Mouse (Mus musculus) frontal cortex, postnatal 25 days (tissue): ENCODE results near the gene Pfkl.
"Not testable (repeated sequence)": the region's sequence is repeated elsewhere in the genome, so short reads cannot be mapped to it uniquely, and the experiment has no call there.

Experiments used
- DNase-seq, 2 experiments: peaks; one replicate each; pipeline ENCODE4 v3.0.0; 2022; ENCODE audit warnings: low spot score in 2 of 2

The Pfkl gene

DNA sequence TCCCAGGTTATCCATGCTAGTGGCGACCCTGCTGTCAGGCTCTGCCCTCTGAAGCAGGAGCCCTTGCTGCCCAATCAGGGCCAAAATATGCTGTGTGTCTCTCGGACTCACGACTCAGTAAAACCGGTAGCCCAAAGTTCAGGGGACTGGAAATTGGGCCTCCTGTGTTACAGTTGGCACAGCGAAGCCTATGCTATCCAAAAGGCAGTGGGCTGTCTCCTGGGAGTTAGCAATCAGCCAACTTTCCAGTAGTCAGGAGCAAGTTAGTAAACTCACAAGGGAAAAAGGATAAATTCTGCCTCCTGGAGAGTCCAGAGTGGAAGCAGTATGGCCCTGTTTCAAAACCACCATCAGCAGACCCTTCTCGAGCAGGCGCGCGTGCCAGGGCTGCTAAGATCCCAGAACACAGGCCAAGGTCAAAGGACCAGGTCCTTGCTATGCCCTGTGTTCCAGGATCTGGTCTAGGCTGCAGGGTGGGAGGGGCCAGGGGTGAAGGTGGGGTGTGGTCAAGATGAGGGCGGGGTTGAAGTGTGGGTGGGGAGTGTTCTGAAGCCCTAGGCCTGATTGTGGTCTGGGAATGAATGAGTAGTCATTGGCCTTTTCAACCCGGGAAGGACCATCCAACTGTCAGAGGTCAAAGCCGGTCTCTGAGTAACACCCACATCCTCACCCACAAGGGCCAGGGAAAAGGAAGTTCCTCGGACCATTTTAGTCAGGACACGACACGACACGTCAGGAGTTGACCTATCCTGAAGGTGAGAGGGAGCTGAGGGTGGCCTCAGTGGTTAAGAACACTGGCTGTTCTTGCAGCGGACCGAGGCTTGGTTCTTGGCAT is 3.0 kb upstream of the Pfkl start:
- DNase-seq: no peak

DNA sequence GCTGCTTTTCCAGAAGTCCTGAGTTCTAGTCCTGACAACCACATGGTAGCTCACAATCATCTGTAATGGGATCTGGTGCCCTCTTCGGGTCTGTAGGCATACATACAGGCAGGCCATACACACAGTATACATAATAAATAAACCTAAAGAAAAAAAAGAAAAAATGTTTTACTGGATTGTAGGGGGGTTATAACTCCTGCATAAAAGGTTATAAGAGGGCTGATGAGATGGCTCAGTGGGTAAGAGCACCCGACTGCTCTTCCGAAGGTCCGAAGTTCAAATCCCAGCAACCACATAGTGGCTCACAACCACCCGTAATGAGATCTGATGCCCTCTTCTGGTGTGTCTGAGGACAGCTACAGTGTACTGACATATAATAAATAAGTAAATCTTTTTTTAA is 1.2 kb upstream of the Pfkl start:
- not testable (repeated sequence) for DNase-seq

DNA sequence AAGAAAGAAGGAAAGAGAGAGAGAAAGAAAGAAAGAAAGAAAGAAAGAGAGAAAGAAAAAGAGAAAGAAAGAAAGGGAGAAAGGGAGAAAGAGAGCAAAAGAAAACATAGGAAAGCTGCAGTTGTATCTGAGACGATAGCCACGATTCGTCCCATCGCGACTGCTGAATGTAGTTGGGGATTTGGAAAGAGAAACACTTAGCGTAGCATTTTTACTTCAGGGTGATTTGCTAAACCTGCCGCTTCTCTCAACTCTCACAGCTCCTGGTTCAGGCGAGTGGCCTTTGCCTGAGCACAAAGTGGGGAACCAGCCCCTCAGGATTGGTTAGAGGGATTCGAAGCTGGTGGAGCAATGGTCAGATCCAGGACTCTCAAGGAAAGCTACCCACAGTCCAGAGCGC is 452 bp upstream of the Pfkl start:
- no peak for DNase-seq

DNA sequence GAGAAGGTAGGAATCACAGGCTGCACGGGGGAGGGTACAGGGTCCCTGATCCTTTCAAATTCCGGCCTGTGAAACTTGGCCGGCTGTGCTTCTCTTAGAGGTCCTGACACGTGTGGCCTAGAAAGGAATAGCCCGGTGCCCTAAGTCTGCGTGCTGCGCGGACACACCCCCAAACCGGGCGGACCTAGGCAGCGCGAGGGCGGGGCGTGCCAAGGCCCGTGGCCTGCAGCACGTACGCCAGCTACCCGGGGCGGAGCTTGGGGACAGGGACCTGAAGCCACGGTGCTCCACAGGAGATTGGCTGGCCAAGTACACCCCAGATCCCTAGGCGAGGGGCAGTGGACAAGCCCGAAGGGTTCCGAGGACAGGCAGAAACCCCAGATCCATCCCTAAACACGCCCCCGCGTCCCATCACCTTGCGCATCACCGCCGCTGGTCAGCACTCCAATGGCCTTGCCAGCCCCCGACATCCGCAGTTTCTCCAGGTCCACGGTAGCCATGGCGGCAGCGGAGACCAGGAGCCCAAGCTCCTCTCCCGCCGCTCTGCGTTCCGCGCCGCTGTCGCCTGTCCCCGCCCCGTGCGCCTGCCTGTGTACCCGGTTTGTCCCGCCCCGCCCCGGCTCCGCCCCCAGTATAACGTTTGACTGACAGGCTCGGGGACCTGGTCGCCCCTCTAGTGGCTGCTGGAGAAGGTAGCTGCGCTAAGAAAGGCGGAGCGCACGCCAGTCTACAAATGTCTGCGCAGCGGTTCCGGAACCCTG is 519 bp downstream of the Pfkl start:
- DNase-seq: peak; percentile 88 to 89

DNA sequence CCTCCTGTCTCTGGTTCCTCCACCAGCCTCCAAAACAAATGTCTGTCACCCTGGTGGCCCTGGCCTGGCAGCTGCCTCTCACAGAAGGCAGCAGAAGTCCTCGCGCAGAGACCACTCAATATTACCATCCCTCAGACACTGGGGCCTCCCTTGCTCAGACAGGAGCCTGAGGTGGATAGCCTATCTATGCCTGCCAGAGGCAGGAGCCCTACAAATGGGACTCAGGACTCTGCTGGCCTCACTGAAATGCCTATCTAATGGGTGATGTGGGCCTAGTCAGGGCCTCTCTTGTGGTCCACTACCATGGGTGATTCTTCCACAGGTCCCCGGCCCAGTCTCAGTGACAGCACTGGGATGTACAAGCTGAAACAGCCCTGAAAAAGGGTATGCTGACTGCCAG is 1.7 kb downstream of the Pfkl start:
- DNase-seq: no peak

DNA sequence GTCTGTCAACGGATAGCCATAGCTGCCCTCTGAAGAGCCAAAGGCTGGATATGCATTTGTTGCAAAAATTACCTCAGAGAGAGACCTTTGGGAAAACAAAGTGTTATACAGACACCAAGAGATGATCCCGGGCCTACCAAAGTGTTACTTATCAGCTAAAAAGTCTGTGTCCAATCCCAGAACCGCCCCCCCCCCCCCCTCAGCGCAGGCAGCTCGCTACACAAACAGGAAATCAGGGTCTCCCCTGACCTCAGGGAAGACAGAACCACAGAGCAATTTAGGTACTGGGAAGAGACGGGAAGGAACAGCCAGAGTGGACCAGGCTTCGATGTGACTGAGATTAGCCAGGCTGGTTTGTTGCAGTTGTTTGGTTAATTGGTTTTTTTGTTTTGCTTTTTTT is 2.7 kb downstream of the Pfkl start:
- no peak for DNase-seq

DNA sequence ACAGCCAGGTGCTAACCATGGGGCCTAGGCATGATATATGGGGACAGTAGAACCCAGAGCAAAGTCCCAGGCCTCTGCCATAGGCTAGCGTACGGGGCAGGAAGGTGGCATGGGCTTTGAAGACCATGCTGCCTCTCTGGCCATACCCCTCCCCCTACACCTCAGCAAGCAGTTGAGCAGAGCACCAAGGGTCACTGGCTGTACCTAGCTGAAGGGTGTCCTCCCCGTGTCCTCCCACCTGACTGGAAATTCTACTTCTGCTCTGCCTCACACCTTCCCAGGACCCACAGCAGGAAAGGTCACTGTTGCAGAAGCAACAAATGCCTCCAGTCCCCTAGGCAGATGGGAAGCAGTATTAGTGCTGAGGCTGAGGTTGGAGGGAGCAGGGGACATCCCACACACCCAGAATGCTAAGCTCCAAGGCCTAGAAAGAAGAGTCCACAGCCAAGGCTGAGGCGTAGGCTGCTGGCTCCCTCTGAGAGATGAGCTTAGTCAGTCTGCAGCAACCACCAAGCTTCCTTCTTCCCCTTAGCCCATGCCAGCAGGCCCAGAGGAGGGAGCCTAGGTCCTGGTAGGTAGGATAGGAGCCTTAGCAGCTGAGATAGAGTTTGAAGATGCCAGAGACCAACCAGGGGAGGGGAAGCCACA is 4.0 kb downstream of the Pfkl start:
- DNase-seq: no peak

DNA sequence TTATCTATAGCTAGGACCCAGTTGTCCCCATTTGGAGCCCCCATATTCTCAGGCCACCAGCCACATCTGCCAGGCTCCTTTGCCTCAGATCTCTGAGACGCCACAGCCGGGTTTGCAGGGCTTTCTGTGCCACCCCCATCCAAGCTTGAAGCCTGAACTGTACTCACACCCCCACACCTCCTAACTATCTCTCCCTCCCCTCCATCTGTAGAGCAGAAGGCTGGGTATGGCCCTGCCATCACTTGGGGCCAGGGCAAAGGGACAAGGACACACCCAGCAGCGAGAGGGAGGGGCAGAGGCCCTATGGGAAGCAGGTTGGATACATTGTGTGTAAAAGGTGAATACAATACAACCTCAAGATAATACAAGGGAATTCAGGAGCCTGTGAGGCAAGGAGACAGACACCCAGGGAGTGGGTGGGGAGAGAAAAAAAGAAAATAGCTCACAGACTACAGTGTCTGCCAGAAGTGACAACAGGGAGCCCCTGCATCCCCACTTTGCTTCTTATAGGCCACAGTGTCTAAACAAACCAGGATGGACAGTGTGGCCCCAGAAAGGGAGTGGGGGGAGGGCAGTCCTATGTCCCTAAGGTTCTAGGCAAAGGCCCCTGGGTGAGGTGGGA is 5.3 kb downstream of the Pfkl start:
- DNase-seq: peak in 1 of 2 experiments; percentile 29

DNA sequence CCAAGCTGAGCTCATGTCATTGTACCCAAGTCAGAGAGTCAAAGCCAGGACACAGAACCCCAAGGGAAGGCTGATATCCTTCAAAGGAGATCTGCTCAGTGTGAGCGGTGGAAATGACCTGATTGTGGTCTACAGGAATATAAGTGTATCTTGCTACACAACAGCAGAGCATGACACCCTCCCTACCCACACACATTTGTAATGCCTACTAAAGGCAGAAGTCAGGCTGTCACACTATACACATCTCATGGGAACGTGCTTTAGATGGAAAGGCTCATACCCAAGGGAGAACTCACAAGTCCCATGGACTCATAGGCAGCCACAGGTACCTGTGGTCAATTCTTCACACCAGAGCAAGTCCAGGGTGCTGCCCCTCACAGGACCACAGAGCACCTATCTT is 7.6 kb downstream of the Pfkl start:
- DNase-seq: no peak

DNA sequence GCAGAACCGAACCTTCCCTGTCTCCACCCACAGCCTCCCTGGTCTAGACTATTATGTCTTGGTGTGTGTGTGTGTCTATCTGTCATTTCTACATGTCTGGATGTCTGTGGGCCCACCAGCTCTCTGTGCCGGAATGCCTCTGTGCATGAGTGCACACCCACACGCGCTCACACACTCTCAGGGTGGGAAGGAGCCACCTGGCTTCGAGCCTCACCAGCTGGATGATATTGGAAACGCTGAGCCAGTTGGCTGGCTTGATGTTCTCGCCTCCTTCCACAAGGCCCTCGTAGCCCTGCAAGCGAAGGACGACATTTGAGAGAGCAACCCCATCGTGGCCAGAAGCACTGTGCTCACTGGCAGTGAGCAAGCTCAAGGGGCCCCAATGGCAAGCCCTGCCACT is 8.1 kb downstream of the Pfkl start:
- DNase-seq: peak; percentile 67 to 70

DNA sequence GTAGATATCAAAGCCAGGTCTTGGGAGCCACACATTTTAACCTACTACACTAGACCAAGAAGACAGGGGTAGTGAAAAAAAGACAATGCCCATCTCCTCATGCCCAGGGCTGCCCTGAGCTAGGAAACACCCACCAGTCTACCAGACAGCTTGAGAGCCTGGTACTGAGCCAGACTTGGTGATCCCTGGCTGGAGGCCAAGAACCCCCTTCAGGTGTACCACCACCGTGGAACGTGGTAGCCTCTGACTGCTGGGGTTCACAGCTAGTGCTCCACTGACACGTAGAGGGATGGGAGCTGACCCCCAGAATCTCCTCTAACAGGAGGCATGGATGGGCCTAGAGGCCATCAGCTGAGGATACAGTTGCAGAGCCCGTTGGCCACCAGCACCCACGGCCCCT is 9.7 kb downstream of the Pfkl start:
- DNase-seq: no peak

DNA sequence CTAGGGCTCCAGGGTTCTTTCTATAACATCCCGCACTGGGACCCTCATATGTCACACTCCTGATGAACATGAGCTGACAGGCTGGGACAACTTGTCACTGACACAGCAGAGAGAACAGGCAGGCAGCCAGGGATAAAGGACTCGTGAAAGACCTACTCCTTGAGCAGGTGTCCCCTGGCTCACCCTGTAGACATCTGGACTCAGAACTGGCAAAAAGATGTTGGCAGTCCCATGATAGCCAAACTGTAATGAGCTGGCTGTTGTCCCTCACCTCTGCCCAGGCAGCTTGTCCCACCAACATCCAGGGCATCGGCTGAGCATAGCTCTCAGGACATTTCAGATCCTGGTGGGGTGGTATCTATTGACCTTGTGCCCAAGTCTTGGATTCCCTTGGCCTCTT is 14.2 kb downstream of the Pfkl start:
- DNase-seq: no peak

DNA sequence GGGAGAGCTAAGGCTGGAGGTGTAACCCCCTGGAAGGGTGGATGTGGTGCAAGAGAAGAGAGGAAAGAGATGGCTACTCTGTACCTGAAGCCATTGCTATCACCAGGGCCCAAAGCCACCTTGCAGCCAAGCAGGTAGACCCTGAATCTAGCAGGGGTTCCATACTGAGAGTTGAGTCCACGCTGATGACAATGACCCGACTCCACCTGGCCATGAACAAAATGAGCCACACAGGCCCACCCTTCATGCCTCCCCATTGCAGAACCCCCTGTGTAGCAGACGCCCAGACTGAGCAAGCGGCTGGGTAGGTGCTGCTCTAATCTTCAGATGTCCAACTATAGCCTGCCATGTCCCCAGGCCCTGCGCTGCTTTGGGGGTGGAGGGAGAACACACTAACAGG is 24.1 kb downstream of the Pfkl start:
- DNase-seq: no peak

DNA sequence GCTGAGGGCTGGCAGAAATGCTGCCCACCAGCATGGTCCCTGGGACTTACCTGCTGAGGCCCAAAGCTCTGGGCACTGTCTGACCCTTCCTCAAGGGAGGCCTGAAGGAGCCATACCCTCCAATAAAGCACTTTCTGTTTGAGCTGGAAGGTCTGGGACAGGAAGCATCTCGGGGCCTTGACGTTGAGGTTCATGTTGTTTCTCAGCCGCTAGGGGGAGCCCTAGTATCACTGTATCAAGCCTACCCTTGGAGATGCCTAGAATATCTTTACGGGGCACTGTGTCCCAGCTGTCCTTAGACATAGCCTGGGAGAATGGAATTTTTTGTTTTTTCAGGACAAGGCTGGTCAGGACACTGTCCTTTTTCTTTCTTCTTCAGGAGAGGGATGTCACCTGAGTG is 25.2 kb downstream of the Pfkl start:
- DNase-seq: peak in 1 of 2 experiments; percentile 74

DNA sequence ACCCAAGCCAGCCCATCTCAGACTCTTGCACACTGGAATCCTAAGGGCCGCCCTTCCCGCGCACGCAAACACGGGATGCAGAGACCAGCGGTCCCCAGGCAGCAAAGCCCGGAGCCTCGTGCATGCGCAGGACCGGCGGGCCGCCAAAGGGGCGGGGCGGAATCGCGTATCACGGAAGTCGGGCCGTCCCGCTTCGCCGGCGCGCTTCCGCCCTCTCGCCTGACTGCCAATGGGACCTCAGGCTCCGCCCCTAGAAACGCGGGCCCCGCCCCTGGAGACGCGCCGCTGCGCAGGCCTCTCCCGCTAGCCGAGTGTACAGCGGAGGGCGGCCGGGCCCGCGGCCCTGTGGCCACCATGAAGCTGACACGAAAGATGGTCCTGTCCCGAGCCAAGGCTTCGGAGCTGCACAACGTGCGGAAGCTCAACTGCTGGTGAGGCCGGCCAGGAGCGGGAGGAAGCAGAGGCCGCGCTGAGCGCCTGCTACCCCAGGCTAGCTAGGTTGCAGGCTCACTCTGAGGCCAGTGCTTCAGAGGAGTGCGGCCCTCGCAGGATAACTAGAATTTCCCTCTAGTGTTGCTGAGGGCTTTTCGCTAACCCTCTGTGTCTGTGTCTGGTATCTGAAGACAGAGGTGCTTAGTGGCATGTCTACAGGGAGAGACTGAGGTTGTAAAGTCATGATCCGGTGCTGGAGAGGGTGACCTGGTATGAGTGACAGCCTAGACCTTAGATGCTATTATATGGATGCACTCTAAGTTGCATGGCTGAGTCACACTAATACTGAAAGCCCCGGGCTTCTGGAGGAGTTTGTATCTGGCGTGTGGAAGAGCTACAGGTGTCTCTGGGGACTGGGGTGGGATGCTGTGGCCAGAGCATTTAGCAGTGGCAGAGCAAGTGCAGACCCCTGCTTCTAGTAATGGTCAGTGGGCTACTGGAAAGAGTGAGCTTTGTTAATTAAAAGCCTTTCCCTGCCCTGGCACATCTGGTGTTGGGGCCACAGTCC is 31.2 kb downstream of the Pfkl start, which contains the start of gene 1810043G02Rik:
TSS of gene 1810043G02Rik (plus strand) at position 174 of the 1,000 bp plus-strand sequence.
- peak; percentile 98 for DNase-seq

DNA sequence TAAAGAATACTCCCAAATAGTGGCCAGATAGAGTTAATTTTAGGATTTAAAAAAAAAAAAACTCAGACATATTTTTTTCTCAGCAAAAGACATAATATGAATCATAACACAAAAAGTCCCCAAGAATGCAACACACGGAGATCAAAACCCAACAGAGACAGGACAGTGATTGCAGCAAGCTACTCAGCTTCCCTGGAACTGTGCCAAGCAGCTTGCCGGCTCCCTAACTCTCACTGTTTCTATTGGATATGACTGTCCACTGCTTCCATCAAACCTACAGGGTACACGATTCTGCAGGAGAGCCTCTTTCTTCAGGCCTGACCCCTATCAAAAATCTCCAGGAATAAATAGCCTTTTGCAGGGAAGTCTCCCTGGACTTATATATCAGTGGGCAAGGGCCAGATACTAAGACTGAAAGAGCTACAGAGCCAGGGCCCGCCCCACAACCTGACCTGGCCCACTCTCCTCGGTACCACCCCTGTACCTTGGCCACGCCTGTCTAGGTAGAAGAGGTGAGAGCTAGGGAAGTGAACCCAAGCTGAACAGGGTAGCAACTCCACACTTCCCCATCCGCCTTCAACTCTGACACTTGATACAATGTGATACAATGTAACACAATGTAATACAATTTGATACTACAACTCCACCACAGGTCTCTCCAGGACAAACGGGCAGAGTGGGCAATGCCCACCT is 33.3 kb downstream of the Pfkl start:
- no peak for DNase-seq

DNA sequence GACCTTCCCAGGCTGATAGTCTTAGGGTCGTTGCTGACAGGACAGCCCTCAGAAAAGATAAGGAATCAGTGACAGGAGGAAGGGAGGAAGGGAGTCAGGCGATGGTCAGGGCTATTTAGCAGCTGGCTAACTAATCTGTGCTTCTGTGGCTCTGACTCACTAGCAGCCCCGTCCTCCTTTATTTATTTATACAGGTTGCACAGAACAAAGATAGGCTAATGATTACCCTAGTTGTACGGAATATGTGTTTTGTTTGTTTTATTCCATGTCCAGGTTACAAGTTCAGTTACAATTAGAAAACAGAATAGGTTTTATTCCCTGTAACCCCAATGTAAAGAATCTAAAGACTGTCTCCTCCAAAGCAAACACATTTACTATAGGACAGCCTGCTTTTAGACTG is 34.2 kb downstream of the Pfkl start:
- no peak for DNase-seq

DNA sequence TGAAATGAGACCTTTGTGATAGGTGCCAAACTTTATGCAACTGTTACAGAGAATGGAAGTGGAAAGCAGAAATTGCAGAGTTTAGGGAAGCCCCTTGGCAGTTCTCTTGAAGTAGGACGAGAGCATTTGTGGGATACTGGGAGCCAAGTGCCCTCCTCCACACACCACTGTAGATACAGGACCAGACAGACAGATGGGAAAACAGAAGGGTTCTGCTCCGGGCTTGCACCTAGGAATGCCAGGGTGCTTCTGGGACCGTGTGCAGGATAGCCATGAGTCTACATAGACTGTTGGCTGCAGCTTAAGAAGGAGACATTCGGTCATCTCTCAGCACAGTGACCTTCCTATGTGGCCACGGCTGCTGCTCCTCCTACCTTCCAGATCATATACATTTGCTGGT is 35.1 kb downstream of the Pfkl start:
- DNase-seq: no peak

DNA sequence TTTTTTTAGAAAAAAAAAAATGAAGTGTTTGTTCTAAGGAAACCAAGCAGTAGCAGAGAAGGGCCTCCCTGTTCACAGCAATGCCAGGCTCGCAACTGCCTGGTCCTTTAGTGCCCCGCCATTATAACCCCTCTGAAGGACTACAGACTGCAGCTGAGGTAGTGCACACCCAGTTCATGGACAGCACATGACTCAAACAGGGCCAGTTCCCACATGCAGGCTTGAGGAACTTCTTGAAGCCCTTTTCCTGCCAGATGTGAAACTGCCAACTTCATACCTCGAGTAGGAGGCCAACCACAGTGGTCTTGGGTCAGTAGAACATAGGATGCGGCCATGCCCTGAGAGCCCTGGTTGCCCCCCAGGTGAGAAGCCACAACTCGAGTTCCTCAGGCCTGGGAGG is 35.6 kb downstream of the Pfkl start:
- DNase-seq: no peak
